Mouse (Mus musculus) heart, postnatal 25 days (tissue): Measurements from ENCODE around the gene Iqcf3. TPM values are rescaled to one million over a fixed set of nuclear protein-coding genes. Genes with fewer than 3 reads are reported as not detected.
"Not testable (repeated sequence)": the region's sequence is repeated elsewhere in the genome, so short reads cannot be mapped to it uniquely, and the experiment has no call there.

Experiments
- DNase-seq: peaks from one replicate; pipeline ENCODE4 v3.0.0; 2022; ENCODE audit warnings: low spot score
- intact Hi-C: fragments of 180-260 bp; cut with DNase I; formaldehyde crosslinking; loops from one replicate; pipeline ENCODE4 v1.15.1; 2025
- total RNA-seq, 2 experiments: library from RNA; stranded (reverse); gene quantifications; 2 replicates each; pipeline ENCODE4 v1.2.3; 2021

The Iqcf3 gene
- total RNA-seq, 2 experiments from 2014 or later: not detected

DNA sequence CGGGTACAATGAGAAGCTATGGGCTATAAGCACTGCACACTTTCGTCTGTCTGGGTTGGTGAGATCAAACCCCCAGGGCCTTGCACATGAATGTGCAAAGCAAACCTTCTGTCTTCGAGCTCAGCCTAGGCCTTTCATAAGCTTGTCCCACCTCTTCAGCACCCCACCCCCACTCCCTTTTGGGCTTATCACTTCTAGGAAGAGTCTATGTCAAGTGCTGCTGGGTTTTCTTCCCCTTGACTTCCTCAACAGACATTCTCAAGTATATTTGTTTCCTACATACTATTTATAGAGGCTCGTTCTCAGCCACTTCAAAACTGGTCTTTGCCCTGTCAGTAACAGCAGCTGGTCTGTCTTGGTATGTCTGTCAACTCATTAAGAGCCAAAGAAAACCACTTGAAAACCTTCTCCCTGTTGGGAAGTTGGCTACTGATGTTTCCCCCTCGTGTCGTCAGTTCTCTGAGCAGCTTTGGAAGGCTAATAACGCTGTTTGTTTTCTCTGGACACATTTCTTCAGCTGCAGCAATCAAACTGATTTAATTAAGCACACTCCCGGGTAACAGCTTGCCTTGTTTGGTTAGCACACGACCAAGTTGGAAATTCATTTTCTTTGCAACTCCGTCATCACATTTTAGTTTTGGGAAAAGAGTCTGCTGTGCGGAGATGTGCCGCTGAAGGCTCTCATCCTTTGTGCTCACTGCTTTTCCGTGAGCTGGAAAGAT, 48.5 kb downstream of the Iqcf3 start:
- intact Hi-C loops: no loop called here
- DNase-seq: no peak

GRCm38 (mm10) chr9:106509356-106509755, 52.1 kb downstream of the Iqcf3 start:
- intact Hi-C loops: no loop called here

DNA sequence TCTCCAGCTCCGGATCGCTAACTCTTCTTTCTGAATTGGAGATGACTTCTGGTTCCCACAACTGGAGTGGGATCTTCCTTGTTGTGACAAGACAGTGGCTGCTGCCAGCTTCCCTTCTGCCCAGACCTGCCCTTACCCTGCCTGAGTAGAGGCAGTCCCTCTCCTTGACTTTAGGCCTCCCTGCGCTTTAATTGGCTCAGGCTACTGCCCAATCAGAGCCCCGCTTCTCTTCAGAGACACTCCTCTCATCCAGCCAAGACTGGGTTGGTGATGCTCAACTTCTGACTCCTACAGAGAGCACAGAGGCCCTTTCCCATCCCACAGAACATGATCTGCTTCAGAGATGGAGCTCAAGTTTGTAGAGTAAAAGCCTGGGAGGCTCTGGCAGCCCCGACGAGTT, 57.2 kb downstream of the Iqcf3 start:
- DNase-seq: no peak
- intact Hi-C loops: no loop called here

More at GRCm38 (mm10) chr9:106509356-106509755, 52.1 kb downstream of the Iqcf3 start:
- no peak for DNase-seq

GRCm38 (mm10) chr9:106501846-106502245, 59.6 kb downstream of the Iqcf3 start:
- DNase-seq: no peak
- intact Hi-C loops: no loop called here

DNA sequence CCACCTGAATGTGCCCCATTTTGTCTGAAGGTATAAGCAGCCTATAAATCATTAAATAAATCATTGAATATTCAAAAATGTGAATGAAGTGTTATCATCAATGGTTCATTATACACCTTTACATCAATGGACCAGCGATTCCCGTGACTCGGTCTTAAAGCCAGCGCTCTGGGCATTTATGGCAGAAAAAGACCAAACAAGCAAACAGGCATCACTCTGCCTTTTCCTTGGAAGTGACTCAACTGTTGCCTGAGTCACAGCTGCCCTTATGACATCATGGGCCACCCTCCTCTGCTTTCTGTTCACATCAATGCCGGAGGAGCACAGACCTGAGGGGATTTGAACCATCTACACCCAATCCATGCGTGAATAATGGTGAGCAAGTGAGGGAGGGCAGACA, 61.8 kb downstream of the Iqcf3 start, which contains the start of gene Iqcf1:
TSS of gene Iqcf1 (plus strand) at position 301 of the 400 bp plus-strand sequence.
- intact Hi-C loops: no loop called here
- no peak for DNase-seq

DNA sequence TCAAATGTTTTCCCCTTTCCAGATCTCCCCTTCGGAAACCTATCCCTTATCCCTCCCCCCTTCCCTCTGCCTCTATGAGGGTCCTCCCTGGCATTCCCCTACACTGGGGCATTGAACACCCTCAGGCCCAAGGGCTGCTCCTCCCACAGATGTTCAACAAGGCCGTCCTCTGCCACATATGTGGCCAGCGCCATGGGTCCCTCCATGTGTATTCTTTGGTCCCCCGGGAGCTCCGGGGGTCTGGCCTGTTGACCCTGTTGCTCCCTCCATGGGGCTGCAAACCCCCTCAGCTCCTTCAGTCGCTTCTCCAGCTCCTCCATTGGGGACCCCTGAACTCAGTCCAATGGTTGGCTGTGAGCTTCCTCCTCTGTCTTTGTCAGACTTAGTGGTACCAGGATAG, 73.8 kb downstream of the Iqcf3 start:
- intact Hi-C loops, DNase-seq: not testable (repeated sequence)

DNA sequence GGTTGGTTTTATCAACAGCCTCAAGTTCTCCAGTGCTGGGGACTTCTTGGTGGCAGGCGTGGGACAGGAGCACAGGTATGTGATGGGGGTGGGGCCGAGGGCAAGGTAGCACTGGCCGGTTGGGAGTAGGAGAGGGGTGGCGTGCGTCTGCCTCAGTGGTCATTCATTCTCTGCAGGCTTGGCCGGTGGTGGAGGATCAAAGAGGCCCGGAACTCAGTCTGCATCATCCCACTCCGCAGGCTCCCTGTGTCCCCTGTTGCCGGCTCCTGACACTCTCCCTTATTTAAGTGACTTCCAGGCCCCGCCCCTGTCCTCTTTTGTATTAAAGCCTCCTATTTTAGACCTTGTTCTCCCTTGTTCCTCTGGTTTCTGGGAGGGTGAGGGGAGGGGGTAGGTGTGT, 76.4 kb downstream of the Iqcf3 start:
- intact Hi-C loops: no loop called here
- DNase-seq: no peak

DNA sequence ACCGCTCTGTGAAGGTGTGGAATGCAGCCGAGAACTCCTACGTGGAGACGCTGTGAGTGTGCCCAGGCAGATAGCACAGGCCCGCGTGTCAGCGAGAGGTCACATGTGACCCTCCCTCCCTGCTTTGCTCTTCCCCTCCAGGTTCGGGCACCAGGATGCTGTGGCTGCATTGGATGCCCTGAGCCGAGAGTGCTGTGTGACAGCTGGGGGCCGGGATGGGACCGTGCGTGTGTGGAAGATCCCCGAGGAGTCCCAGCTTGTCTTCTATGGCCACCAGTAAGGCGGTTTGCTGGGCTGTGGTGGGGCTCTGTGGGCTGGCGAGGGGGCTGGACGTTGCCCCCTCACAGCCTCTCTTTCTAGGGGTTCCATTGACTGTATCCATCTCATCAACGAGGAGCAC, 77.8 kb downstream of the Iqcf3 start:
- no peak for DNase-seq
- intact Hi-C loops: no loop called here

DNA sequence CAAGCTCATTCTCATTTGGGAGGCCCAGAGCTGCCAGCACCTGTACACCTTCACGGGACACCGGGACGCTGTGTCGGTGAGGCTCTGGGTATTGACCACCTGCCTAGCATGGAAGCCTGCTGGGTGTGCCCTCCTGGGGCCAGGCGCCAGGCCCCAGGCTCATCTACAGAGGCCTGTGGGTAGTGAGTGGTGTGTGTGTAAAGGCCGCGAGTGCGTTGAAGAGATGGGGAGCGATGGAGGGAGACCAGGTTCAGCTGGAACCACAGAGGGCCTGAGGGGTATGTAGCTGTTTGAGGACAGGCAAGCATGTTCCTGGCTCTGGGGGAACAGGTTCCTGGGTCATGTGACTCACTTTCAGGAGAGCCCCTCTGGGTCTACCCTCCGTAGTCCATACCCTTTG, 78.3 kb downstream of the Iqcf3 start:
- DNase-seq: no peak
- intact Hi-C loops: no loop called here

- DNase-seq: no peak
- intact Hi-C loops: no loop called here
Measured at GRCm38 (mm10) chr9:106482578-106483115, 78.8 kb downstream of the Iqcf3 start.

GRCm38 (mm10) chr9:106481676-106482075, 79.8 kb downstream of the Iqcf3 start:
- intact Hi-C loops: no loop called here
- DNase-seq: no peak

- DNase-seq: no peak
- intact Hi-C loops: no loop called here
Measured at GRCm38 (mm10) chr9:106481075-106481474, 80.4 kb downstream of the Iqcf3 start.

- DNase-seq: no peak
- intact Hi-C loops: no loop called here
Measured at GRCm38 (mm10) chr9:106480541-106480940, 80.9 kb downstream of the Iqcf3 start.

DNA sequence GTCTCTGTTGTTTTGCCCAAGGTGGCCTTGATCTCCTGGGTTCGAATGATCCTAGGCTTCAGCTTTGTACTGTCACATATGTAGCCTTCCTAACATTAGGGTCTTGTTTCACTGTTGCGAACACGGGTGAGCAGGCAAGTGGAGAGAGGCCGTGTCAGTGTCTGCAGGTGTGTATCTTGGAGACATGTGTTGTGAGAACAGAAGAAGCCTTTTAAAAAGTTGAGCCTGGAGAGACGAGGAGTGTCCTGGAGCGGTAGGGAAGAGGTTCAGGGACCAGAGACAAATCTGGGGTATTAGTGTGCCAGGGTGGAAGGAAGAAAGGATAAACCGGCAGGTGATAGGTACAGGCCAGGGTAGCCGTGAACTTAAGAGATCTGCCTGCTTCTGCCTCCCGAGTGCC, 83.3 kb downstream of the Iqcf3 start:
- DNase-seq: no peak

DNA sequence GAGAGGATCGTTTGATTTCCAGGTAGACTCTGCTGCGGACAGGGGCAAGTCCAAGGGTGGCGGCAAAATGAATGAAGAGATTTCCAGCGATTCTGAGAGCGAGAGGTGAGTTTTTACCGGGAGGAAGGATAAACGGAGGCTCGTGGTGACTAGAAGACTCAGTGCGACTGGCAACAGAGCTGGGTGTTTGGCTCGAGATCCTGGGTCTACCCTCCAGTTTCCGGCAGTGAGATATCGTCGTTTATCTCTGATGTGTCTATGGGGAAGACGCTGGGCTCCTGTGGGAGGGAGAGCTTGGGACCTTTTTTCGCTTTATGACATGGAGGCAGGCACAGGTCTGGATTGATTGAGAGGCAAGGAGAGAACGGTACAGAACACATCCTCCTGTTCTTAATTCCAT, 83.8 kb downstream of the Iqcf3 start:
- DNase-seq: no peak
- intact Hi-C loops: loop anchor here (2.0 to 5.0 kb wide), 3 partner anchors 49 to 170 kb away; partner anchors contain the start of genes Dusp7 and Rpl29

More for the DNA sequence above, 83.3 kb downstream of the Iqcf3 start:
- intact Hi-C loops: loop anchor here (5.0 kb wide), 2 partner anchors 111 to 171 kb away; partner anchors contain the start of gene Dusp7

DNA sequence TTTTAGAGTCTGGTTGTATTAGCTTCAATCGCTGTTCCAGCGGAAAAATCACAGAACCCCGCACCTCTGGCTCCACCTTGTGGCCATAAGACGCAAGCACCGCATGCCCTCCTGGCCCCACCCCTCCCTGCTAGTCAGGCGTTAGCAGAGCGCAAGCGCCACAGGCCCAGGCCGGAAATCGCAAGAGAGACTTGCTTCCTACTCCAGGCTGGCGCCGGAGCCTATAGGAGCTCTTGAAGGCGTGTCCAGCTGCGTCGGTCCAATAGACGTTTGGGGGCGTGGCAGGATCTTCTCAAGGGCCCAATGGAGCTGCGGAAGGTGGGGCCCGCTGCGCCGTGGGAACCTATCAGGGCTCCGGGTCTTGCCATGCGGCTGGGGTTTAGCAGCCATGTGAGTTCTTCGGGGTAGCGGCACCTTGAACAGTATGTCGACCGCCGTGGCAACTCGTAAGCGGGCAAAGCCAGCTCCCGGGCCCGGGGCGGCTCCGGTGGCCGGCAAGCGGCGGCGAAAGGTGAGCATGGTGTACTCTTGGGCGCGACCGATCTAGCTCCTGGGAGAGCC, 84.4 kb downstream of the Iqcf3 start, which contains the start of gene Parp3:
TSS of gene Parp3 (minus strand) at position 26 of the 561 bp plus-strand sequence.
- peak; percentile 100 for DNase-seq
- intact Hi-C loops: loop anchor here (2.0 to 5.0 kb wide), 3 partner anchors 48 to 170 kb away; partner anchors contain the start of genes Dusp7 and Rpl29

DNA sequence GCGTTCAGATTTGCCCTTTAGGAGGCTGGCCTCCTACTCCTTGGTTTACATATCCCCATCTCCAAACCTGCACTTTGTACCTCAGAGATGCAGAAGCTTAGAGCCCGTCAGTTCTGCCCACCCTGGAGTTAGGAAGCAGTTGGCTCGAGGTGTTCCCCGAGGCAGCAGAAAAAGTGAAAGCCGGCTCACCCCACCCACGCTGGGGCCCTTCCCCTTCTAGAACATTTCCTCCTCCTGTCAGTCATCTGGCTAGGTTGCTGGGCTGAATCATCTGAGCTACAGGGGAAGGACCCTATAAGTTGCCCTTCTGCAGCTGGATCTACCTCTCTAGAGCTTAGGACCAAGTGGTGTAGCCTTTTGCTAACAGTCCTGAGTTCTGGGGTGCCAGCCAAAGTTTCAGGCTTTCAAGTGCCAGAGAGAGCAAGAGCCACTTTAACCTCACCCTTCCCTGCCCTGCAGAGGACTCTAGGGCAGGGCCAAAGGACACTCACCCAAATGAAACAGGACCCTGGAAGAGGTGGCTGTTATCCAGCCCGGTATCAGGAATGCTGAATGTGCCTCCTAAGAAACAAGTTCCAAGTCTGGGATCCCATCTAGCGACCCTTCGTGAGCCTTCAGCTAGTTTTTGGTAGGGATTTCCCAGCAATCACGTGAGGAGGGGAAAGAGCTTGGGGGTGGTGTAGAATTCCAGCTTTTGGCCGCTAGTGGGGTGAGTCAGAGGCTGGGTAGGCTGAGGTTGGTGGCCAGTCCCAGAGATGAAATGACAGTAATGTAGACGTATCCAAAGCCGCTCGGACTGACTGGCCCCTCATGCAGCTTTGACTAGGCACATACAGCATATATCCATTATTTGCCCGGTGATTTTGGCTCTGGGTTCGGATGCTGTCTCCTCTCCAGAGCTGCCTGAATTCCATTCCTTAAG, 85.2 kb downstream of the Iqcf3 start:
- intact Hi-C loops: loop anchor here (2.0 to 5.0 kb wide), 3 partner anchors 47 to 169 kb away; partner anchors contain the start of genes Dusp7 and Rpl29

GRCm38 (mm10) chr9:106475663-106476001, 85.8 kb downstream of the Iqcf3 start, which contains the start of gene Rrp9:
Rrp9 (plus strand) TSS chr9:106475963.
- peak; percentile 1 for DNase-seq
- intact Hi-C loops: loop anchor here (1.0 to 5.0 kb wide), 5 partner anchors 27 to 189 kb away; partner anchors contain the start of genes Dusp7 and Rpl29

More for the DNA sequence above, 85.2 kb downstream of the Iqcf3 start:
- DNase-seq: peak; percentile 66

GRCm38 (mm10) chr9:106475046-106475445, 86.4 kb downstream of the Iqcf3 start:
- peak; percentile 21 for DNase-seq

More at GRCm38 (mm10) chr9:106475046-106475445, 86.4 kb downstream of the Iqcf3 start:
- intact Hi-C loops: loop anchor here (1.0 to 5.0 kb wide), 4 partner anchors 27 to 188 kb away; partner anchors contain the start of gene Dusp7
